10 mouse cellular contexts compared by ENCODE assay signal in the genomic region with DNA sequence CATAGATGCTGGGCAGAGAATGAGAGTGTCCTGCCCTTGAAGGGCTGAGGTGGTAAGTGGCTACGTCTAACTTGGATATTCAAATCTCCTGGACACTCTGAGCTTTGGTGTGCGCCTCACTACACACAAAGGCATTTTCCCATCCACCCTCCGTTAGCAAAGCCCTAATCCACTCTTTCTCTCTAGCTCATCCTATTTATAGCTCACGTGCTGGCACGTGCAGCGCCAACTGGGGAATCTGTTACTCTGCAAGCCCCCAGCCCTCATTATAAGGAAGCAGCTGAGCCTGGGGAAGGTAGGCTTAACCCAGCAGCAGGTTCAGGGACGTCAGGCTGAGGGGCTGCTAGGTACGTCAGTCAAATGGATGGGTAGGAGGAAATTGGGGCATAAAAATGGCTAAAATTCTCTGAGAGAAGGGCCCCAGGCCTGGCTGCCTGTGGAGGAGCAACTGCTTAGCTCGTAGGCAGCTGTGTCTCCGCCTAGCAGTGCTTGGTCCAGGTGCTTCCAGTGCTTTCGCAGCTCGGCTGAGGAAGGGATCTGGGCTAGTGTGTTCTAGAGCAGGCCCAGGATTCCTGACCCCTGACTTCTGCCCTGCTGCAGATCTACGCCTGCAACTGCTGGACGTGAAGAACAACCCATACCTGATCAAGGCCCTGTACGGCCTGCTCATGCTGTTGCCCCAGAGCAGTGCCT. TPM values are rescaled to one million over a fixed set of nuclear protein-coding genes. Genes with fewer than 3 reads are reported as not detected.
A peak's percentile ranks its signal among the peaks of the same experiment; 100 is the strongest.
DNase-seq lines count a peak whose midpoint lies in the region; ATAC-seq and TF ChIP-seq lines count a peak whose summit lies in the region.
"Had no signal": no experiment of that assay in that cellular context is flagged by ENCODE, and none has a peak within 500 bp of the region (broad histone marks: within the 10 kb centered on the region; RNA-seq: fewer than 3 reads in every experiment).

No protein-coding gene starts in this region.

- peaks cover 10% of the 10 kb centered on the region for H3K27me3 ChIP-seq in forebrain, embryonic 10.5 days (ENCODE audit: poor library complexity, severe bottlenecking)
- H3K27me3 ChIP-seq in forebrain, embryonic 11.5 days (ENCODE audit: control insufficient read depth, insufficient read depth, low read length), result no peaks in the 10 kb centered on the region
- H3K27me3 ChIP-seq in lung, embryonic 14.5 days (ENCODE audit: insufficient read depth, low read length), result no peaks in the 10 kb centered on the region
- no peaks in the 10 kb centered on the region for H3K27me3 ChIP-seq in hindbrain, embryonic 13.5 days
- H3K27me3 ChIP-seq in myocyte (ENCODE audit: control insufficient read depth, insufficient read depth, insufficient read length), result no peaks in the 10 kb centered on the region

- H3ac ChIP-seq in myocyte (ENCODE audit: control insufficient read depth, insufficient read length), result no peak overlapping the region

- TF ChIP-seq CTCF in lung, embryonic 14.5 days (IDR thresholded peaks at IDR 0.05; ENCODE audit: low read depth), result no peak

- H3K4me1 ChIP-seq in forebrain, embryonic 10.5 days, result peaks cover 45% of the 10 kb centered on the region
- H3K4me1 ChIP-seq in forebrain, embryonic 11.5 days (replicated peaks; ENCODE audit: control insufficient read depth, insufficient read depth, low read length), result peaks cover 5% of the 10 kb centered on the region; the same call in 1 of the 2 replicates
- H3K4me1 ChIP-seq in lung, embryonic 14.5 days (ENCODE audit: insufficient read depth), result peaks cover 54% of the 10 kb centered on the region
- H3K4me1 ChIP-seq in hindbrain, embryonic 13.5 days (replicated peaks), result peaks cover 67% of the 10 kb centered on the region

- no peaks in the 10 kb centered on the region for H3K9me3 ChIP-seq in forebrain, embryonic 10.5 days
- no peaks in the 10 kb centered on the region for H3K9me3 ChIP-seq in forebrain, embryonic 11.5 days (ENCODE audit: control insufficient read depth, low read length)
- no peaks in the 10 kb centered on the region for H3K9me3 ChIP-seq in lung, embryonic 14.5 days (ENCODE audit: low read depth, low read length)
- H3K9me3 ChIP-seq in hindbrain, embryonic 13.5 days, result no peaks in the 10 kb centered on the region

- no peak for ATAC-seq in forebrain, embryonic 11.5 days (replicated peaks; ENCODE audit: low FRiP score)
- ATAC-seq in lung, embryonic 14.5 days (ENCODE audit: insufficient read depth), result no peak
- no peak for ATAC-seq in hindbrain, embryonic 13.5 days (ENCODE audit: low FRiP score)

- TF ChIP-seq POLR2A in myocyte (IDR thresholded peaks at IDR 0.05; ENCODE audit: insufficient read length, low read depth), result no peak

- H3K79me2 ChIP-seq in myocyte (ENCODE audit: control insufficient read depth, insufficient read depth), result no peaks in the 10 kb centered on the region

- H3K27ac ChIP-seq in forebrain, embryonic 10.5 days, result peak overlapping the region; percentile 16
- no peak overlapping the region for H3K27ac ChIP-seq in forebrain, embryonic 11.5 days (ENCODE audit: low read depth, low read length)
- H3K27ac ChIP-seq in lung, embryonic 14.5 days (ENCODE audit: low read depth), result peak overlapping the region; percentile 79
- H3K27ac ChIP-seq in hindbrain, embryonic 13.5 days, result peak overlapping the region; percentile 79

- H3K4me3 ChIP-seq in forebrain, embryonic 10.5 days, result no peak overlapping the region
- no peak overlapping the region for H3K4me3 ChIP-seq in forebrain, embryonic 11.5 days (ENCODE audit: low read depth, low read length)
- H3K4me3 ChIP-seq in lung, embryonic 14.5 days (ENCODE audit: low read depth, low read length), result no peak overlapping the region
- no peak overlapping the region for H3K4me3 ChIP-seq in hindbrain, embryonic 13.5 days
- H3K4me3 ChIP-seq in myocyte, result no peak overlapping the region

- no peak for DNase-seq in forebrain, embryonic 10.5 days (ENCODE audit: extremely low spot score, low spot score)
- DNase-seq in forebrain, embryonic 11.5 days (ENCODE audit: low spot score), result no peak
- no peak for DNase-seq in lung, embryonic 14.5 days
- DNase-seq in lung, postnatal 36 days, result no peak
- DNase-seq in frontal cortex, postnatal 10 days (ENCODE audit: low spot score in 2 of 2), result no peak
- DNase-seq in thymus, postnatal 0 days (ENCODE audit: low spot score), result no peak
- DNase-seq: liver; thymus, postnatal 25 days had no signal

- no peak overlapping the region for H3K4me2 ChIP-seq in forebrain, embryonic 11.5 days (ENCODE audit: low read depth, low read length, severe bottlenecking)
- H3K4me2 ChIP-seq in lung, embryonic 14.5 days, result no peak overlapping the region
- no peak overlapping the region for H3K4me2 ChIP-seq in hindbrain, embryonic 13.5 days
- H3K4me2 ChIP-seq in myocyte (ENCODE audit: low read depth), result peak overlapping the region; percentile 74

- H3K36me3 ChIP-seq in forebrain, embryonic 10.5 days (replicated peaks), result peaks cover 60% of the 10 kb centered on the region
- peaks cover 2% of the 10 kb centered on the region; the same call in 1 of the 2 replicates for H3K36me3 ChIP-seq in forebrain, embryonic 11.5 days (ENCODE audit: control insufficient read depth, insufficient read depth, low read length)
- peaks cover 19% of the 10 kb centered on the region for H3K36me3 ChIP-seq in lung, embryonic 14.5 days (ENCODE audit: insufficient read depth)
- peaks cover 56% of the 10 kb centered on the region for H3K36me3 ChIP-seq in hindbrain, embryonic 13.5 days
- no peaks in the 10 kb centered on the region for H3K36me3 ChIP-seq in myocyte (ENCODE audit: control insufficient read depth, insufficient read depth)

- 79% methylated on average over 15 of the region's 15 CpGs for WGBS in forebrain, embryonic 10.5 days
- WGBS in forebrain, embryonic 11.5 days, result 75% methylated on average over 15 of the region's 15 CpGs
- WGBS in lung, embryonic 14.5 days, result 83% methylated on average over 15 of the region's 15 CpGs
- WGBS in hindbrain, embryonic 13.5 days, result 80% methylated on average over 15 of the region's 15 CpGs

- H3K9ac ChIP-seq in forebrain, embryonic 11.5 days (ENCODE audit: low read length), result no peak overlapping the region
- H3K9ac ChIP-seq in lung, embryonic 14.5 days, result no peak overlapping the region; the same call in 1 of the 2 replicates
- H3K9ac ChIP-seq in hindbrain, embryonic 13.5 days, result peak overlapping the region; percentile 46; the same call in 1 of the 2 replicates

TF ChIP-seq in myocyte, 11 proteins besides CTCF, POLR2A, EP300 and RAD21:
- TF ChIP-seq TCF12 (IDR thresholded peaks at IDR 0.05; ENCODE audit: insufficient read depth, poor library complexity, severe bottlenecking) (no peak), MYOG (IDR thresholded peaks at IDR 0.05; ENCODE audit: control insufficient read depth in 1 of 3, insufficient read depth in 1 of 3, insufficient read length in 2 of 3, low read depth in 2 of 3) (peak in 2 of 3 experiments; percentile 41 to 61), REST (IDR thresholded peaks at IDR 0.05; ENCODE audit: insufficient read depth, insufficient read length) (no peak), MYOD1 (IDR thresholded peaks at IDR 0.05; ENCODE audit: control insufficient read depth in 1 of 3, insufficient read length in 2 of 3, low read depth in 2 of 3) (peak in 1 of 3 experiments; percentile 57), USF1 (IDR thresholded peaks at IDR 0.05; ENCODE audit: low read depth) (no peak), POLR2AphosphoS2 (IDR thresholded peaks at IDR 0.05; ENCODE audit: insufficient read length, low read depth) (peak; percentile 26), E2F4 (IDR thresholded peaks at IDR 0.05; ENCODE audit: insufficient read depth) (no peak), TCF3 (IDR thresholded peaks at IDR 0.05; ENCODE audit: insufficient read length, low read depth) (no peak), SRF (IDR thresholded peaks at IDR 0.05; ENCODE audit: control insufficient read depth, insufficient read length, low read depth) (no peak), CEBPB (IDR thresholded peaks at IDR 0.05; ENCODE audit: insufficient read depth, poor library complexity, severe bottlenecking) (no peak), MAX (IDR thresholded peaks at IDR 0.05; ENCODE audit: low read depth) (no peak)

RNA-seq across cellular contexts. Expression of gene Mtss1l, which starts 6.3 kb away (rescaled TPM):
- 5.4 and 5.6 TPM in 2 replicates for polyA plus RNA-seq in forebrain, embryonic 10.5 days (2016; fragmentation: Nextera tagmentation; extraction: Ambion mirVana)
- polyA plus RNA-seq in forebrain, embryonic 11.5 days (2014; fragmentation: Nextera tagmentation; extraction: Ambion mirVana), result 15.8 and 17.6 TPM in 2 replicates
- 30.9 and 39.9 TPM in 2 replicates for polyA plus RNA-seq in lung, embryonic 14.5 days (2014; fragmentation: Nextera tagmentation; extraction: Ambion mirVana)
- polyA plus RNA-seq in hindbrain, embryonic 13.5 days (2015; fragmentation: Nextera tagmentation; extraction: Ambion mirVana), result 19.0 and 20.4 TPM in 2 replicates
- polyA plus RNA-seq in myocyte (2012; fragmentation: generic; extraction: Trizol), result 108 TPM
- polyA plus RNA-seq in thymus, postnatal 0 days (2015; fragmentation: Nextera tagmentation; extraction: Ambion mirVana), result 5.8 and 6.4 TPM in 2 replicates
